Mouse (Mus musculus) layer of hippocampus, postnatal 10 days (tissue): ENCODE measurements around the gene Kcnip4. TPM values are rescaled to one million over a fixed set of nuclear protein-coding genes. Genes with fewer than 3 reads are reported as not detected.

Experiments used
- DNase-seq, 2 experiments: peaks; one replicate each; pipeline ENCODE4 v3.0.0; 2021; ENCODE audit warnings: low spot score in 2 of 2
- total RNA-seq, 2 experiments: library from RNA; stranded (reverse); gene quantifications; 2 replicates each; pipeline ENCODE4 v1.2.3; 2021

Kcnip4 gene
- total RNA-seq, 2 experiments from 2014 or later = 34.6 to 38.1 TPM

DNA sequence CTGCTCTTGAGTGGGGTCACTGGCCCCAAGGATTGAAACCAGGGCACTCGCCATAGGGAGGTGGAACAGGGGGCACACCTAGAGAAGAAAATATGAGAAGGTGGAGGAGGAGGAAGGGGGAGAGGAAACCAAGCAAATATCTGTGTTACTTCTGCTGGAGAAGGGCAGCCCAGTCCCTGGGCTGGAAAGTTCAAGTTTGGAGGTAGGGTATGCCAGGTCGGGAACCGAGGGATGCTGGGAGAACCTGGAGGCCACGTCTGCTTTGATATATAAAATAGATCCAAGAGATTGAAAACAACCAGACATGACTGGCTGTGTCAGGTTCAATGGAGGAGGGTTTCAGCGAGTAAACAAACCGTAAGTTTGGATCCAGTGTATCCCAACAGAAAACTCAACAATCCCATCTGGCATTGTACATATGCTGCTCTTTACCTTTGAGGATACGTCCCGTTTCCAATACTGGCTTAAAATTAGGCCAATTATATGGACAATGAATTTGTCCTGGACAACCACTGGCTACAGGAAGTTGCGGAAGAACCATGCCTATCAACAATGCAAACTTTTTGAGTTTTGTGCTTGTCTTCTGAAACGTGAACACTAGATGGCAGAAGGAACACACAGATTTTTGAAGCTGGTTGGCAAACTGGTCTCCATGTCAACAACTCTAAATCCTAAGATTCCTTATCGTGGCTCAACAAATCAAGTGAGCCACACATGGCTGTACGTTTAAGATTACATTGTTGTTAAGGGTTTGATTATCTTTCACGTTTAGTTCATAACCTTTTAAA is 155.9 kb downstream of the Kcnip4 start:
- DNase-seq = peak; percentile 14 to 46

DNA sequence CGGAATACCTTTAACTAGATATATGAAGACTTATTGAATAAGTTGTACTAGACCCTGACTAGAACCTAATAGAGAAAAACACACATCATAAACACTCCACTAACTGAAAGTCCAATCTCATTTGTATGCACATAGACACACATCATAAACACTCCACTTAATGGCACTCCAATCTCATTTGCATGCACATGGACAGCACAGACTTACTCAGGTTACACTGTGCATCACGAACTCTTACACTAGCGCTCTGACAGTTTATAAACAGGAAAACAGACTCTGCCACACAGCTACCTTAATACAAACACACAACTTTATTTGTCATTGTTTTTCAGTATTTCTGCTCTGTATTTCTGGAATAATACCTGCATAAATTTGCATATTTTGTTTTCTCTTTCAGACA is 168.3 kb downstream of the Kcnip4 start:
- DNase-seq = no peak

DNA sequence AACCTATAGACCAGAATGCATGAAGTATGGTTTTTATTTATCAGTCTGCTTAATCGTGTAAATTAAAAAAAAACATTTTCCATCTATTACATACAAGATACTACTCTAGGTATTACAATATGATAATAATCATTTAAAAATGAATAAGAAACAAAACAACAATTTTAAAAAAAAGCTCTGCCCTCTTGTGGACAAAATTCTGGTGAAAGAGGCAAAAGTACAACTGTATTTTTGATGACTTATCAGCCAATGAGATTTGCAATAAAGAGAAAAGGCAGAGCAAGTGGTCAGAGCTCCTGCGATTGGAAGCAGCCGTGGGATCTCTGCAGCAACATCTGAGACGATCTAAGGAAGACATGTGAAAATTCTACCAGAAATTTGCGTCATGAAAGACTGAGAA is 172.6 kb downstream of the Kcnip4 start:
- no peak for DNase-seq

DNA sequence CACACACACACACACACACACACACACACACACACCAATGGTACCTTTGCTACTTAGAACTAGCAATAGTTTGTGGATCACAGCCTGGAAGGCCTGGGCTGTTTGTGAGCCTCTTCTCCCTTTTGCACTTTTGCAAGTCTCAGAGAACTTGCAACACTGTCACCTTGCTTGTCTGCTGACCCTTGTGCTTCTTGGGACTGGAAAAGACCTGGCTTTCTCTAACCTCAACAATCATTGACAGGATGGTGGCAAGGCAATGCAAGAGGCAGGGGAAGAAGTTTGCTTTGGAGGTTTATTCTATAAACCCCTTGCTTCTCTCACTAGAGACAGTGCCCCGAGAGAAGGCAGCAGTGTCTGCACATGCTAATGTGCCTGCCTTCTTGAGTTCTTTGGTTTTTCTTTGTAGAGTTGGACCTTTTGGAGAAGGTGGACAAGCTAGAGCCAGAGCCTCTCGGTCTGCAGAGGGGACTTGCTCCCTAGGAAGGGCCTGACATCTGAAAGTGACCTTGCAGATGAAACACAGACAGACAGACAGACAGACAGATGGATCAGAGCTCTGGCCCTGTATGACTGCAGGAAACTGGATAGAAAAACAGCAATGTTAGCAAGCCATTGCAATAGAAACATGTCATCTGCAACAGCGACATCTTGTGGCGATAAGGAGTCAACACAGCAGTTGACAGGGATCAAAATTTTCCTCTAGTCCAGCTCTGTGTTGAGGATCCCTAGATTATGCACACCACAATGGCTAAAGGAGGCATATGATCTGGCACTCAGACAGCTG is 174.4 kb downstream of the Kcnip4 start:
- DNase-seq = peak; percentile 48 to 63

DNA sequence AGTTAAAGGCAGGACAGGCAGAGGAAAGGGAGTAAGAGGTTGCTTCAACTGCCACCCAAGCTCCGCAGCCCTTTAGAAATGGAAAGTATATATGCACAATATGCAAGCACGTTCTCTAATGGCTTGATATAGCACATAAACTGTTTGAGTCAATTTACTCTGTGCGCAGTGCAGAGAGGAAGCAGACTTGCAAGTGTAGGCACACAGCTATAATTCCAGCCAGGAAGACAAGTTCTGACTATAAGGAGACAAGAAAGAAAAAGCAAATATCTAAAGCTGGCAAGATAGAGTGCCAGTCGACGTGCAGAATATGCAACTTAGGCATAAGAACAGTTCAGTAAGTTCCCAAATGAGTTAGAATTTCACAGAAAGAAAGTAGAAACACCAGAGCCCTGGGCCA is 175.2 kb downstream of the Kcnip4 start:
- no peak for DNase-seq

DNA sequence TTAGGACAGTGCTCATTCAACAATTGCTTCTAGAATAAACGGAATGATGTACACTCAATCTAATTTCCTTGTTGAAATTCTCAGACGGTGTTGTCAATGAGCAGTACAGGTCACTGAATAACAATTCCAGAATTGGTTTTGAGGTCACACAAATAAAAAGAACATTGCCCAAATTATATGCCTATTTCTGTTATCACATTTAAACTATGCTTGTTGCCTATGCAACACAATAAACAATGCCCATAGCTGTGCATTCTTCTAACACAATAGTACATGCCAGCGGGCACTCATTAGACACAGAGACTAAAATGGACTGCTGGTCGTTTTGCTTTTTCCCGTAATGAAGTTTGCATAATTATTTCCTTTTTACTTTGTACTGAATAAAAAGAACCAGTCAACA is 176.2 kb downstream of the Kcnip4 start:
- DNase-seq = no peak

DNA sequence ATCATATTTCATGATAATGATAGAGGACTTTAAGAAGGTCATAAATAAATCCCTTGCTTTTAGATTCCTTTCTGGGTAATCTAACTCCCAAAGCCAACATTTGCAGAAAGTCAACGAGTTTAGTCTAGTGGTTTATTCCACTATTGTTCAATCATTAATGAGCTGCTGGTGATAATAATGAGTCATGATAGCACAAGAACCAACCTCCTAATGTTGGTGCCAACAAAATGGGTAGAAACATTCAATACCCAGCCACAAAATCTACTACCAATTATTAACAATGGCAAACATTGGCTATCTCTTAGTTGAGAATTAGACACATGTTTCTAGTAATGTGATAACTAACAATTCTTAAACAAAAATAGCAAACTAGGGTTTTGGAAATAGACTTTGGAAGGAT is 180.1 kb downstream of the Kcnip4 start:
- DNase-seq = no peak

DNA sequence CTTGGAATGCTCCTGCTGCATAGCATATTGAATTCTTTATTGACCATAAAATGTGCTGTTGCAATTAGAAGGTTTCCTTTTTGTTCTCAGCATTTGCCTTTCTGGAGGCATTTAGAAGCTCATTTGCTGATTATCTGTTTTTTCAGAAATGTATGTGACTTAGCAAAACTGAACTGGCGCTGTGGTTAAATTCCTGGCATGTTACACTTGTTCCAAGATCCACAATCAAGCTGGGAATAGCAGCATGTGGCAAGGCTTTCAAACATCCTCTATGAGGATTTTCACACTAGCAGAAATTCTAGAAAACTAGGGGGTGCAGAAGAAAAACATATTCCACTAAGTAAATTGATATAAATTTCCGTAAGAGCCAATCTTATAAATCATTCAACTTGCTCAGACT is 187.5 kb downstream of the Kcnip4 start:
- DNase-seq = no peak

DNA sequence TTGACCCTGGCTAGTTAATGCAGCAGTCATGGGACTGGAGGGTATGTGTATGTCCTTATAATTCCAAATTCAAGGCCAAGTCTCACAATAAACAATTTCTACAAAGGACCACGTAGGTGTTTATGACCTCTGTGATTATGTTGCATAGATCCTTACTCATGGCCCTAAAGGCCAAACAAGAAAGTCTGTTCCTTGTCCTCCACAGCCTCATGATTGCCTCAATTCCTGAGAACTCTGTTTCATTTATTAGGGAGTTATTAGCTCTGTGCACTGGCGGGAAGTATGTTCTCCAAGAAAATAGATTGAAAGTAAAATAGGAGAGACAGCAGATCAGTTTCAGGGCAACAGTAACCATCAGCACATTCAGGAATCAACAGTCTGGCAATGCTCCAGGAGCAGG is 191.6 kb downstream of the Kcnip4 start:
- no peak for DNase-seq

DNA sequence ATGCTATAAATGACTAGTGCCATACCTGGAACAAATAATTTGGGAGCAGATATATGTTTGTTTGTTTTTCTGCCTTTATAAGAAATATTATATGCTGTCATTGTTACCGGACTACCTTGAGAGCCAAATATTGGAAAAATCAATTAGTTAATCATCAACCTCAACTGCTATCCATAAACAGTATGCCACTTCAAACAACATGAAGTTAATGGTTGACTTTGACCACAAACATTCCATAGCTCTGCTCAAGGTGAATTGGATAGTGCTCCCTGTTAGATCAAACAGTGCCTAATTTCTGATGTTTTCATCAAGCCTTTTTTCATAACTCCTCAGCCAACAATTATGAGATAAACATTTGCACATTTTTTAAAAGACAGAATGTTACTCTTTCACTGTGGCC is 195.7 kb downstream of the Kcnip4 start:
- no peak for DNase-seq

DNA sequence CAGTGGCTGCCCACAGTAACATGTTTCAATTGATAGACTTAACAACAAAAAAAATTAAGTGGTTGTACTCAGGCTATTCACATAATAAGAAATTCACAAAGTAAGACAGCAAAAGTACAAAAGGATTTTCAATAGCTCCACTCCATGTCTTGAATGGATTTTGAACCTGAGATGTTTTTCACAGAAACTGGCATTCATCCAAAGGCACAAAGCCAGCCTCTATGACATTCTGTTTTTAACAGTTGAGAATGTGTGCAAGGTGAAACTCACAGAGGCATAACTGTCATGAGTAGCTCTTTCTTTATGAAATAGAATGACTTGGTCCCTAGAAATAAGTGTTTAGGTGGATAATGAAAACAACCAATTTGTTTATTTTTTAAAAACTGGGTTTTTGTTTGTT is 206.0 kb downstream of the Kcnip4 start:
- no peak for DNase-seq

DNA sequence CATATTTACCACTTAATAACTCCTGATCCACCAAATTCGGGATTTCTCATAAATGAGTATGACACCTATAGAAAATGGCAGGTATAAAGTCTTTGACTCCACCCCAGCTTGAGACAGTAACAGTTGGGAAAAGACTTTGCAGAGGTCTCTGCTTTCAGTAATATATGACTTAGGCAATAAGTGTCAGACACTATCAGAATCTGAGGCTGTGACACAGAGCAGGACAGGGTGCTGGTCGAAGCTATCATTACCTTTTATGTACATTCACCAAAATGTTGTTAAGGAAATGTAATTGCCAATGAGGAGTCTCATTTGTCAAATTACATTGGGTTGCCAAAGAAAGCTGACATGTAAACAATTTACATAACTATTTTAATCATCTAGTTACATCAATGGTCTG is 206.8 kb downstream of the Kcnip4 start:
- no peak for DNase-seq

DNA sequence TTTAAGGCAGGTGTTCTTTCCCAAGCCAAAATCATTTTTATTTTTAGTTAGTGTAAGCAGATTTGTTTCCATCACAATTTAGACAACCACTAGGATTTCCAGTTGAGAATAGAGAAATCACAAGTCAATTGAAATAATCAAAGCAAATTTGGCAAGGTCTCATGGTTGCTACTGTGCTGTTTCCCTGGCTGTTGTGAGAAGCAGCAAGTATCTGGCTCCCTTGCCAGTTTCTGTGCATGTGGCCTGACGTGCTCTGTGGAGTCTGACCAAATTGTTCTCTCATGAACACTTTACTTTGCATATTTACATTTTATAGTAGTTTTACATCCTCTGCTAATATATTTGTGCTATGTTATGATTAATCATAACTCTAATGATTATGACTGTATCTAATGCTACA is 217.9 kb downstream of the Kcnip4 start:
- no peak for DNase-seq

DNA sequence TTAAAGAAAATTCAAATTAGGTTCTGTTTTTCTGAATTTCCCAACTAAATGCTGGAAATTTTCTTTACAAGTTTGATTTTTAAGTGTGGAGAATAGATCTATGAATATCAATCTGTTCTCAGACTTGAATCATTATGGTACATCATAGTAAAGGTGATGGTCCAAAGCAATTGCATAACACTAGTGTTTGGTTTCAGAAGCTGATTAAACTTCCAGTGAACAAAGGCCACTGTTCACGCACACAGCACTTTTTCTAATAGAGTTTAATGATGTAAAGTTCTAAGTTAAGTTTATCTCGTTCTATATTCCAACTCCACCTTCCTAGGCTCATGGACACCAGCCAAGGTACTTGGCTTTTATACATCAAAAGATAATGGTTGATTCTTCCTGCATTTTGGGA is 219.4 kb downstream of the Kcnip4 start:
- DNase-seq = no peak

DNA sequence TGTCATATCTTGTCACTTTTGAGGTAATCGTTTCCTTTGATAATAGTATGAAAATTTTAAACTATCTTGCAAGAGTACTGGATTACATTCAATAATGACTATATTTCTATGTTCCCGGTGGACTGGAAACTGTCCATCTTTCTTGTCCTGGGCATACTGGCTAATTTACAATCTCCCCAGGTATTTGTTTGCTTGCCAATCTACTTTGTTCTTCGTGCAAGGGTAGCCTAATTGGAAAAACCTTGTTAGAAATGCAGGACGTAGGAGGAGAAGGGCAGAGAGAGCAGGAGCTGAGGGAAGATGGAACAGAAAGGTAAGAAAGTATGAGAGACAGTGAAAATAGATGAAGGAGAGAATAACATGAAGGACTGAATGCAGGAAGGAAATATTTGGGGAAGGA is 226.1 kb downstream of the Kcnip4 start:
- no peak for DNase-seq

DNA sequence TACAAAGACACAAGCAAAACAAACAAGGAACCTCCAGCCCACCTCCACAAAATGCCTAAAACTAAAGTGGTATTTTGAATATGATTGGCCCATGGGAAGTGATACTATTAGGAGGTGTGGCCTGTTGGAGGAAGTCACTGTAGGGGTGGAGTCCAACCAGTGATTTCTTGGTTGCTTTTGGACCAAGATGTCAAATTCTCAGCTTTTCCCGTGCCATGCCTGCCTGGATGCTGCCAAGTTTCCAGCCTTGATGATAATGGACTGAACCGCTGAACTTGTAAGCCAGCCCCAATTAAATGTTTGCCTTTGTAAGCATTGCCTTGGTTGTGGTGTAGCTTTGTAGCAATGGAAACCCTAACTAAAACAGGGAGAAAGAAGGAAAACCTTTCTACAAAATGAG is 232.3 kb downstream of the Kcnip4 start:
- DNase-seq = peak in 1 of 2 experiments; percentile 37

DNA sequence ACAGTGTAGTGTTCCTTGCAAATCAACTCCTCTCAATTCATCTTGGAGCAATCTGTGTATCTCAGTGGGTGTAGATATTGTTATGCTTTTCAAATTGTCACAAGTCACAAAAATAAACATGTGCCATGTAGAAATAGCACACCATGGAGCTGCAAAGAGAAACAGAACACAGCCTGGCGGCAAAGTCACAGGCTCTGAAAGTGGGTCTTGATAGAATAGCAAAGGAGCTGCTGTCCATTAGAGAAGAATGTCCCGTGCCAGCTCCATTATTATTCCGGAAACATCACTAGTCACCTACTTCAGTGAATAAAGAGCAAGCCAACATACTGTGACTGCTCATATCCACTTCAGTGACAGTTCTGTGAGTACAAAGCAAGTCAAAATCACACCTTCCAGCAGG is 232.9 kb downstream of the Kcnip4 start:
- DNase-seq = no peak

DNA sequence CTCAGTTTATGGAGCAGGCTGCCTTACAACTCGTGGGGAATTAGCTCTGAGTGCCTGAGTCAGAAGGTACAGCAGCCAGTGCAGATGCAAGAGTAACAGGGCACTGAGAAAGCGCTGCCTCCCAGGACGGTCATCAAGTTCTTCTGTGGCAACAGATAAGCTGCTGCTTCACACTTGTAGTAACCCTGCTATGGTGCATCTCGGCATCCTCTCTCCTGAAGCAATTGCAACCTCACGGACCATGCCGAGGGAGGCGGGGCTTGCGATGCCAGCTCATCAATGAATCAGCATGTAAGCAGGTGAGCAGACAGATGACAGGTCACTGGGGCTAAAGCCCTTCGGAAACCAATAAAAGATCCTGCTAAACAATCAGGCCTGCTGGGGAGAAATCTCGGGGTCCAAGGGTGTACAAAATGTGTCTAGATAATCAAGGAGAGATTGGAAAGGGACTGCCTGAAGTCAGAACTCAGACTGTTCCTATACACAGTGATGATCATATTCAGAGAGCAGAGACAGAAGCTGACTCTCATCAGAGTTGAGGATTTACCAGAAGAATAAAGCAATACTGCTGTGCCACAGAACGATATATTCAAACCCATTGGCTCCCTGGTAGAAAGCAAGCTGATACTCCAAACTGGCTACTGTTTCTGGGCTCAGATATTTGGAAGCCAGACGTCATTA is 239.1 kb downstream of the Kcnip4 start:
- DNase-seq = no peak

DNA sequence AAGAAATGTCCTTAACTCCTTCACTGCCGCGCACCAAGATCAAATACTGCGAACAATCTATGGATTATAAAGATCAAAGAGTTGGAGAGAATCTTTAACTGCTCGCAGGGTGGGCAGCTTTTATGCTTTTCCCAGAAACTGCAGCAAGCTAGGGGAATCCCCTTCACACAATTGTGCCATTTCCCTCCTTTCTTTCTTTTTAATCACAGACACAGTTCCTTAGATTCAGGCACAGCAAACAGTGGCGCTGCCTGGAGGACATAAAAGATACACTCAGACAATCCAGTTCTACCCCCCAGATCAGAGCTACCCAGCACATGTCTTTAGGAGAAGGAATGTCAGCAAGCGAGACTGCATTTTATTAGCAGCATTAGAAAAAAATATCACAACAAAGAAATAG is 239.9 kb downstream of the Kcnip4 start:
- DNase-seq = no peak

DNA sequence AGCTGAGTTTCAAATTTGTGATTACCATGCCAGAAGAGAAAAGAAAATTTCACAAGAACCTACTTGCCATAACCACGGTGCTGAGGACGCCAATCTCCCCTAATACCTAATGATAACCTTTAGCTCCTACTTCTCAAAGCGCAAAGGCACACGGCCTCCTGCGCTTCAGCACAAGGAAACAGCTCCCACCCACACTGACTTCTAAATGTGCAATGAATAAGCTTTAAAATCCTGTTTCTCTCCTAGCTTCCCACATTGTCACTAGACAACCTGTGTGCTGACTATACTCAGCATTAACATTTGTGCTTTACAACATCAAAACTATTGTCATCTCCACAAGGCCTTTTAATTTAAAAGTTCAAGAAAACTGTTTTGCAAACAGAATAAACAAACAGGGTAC is 241.3 kb downstream of the Kcnip4 start:
- DNase-seq = no peak

DNA sequence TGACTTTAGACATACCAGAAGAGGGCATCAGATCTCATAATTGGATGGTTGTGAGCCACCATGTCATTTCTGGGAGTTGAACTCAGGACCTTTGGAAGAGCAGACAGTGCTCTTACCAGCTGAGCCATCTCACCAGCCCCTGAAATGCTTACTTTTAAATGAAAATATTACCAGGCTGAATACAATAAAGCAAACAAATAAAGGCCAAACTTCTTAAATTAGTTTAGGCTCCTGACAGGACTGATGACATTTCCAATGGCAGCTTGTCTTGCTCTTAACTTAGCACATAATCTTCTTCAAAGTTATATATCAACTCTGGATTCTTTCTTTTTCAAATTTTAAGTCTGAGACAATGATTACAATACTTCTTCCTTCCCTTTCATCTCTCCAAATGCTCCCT is 252.8 kb downstream of the Kcnip4 start:
- no peak for DNase-seq

DNA sequence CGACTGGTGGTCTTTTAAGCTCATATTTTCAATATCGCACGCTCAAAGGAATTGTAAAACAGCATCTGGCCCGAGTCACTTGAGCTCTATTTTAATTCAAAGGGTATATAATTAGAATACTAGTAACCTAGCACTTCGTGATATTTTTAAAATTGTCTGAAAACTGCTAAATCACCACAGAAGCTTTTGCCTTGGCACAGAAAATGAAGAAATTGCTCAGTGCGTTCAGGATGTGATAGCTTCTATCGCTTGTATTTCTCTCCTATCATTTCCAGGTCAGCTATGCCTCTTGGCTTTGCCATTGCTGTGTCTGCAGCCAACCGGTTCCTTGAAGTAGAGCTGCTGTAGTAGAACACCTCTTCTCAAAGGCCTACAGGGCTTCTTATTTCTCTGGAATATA is 255.9 kb downstream of the Kcnip4 start:
- no peak for DNase-seq
